ENCODE assay signal across 8 mouse cellular contexts in genomic region chr8:71633164-71633563, GRCm38 (mm10). TPM values are rescaled to one million over a fixed set of nuclear protein-coding genes. Genes with fewer than 3 reads are reported as not detected.
DNase-seq lines count a peak whose midpoint lies in the region; ATAC-seq and TF ChIP-seq lines count a peak whose summit lies in the region.

No protein-coding gene starts in this region.

- no peak overlapping the region for H3K27ac ChIP-seq in forebrain, postnatal 0 days (ENCODE audit: low read depth, low read length)
- no peak overlapping the region for H3K27ac ChIP-seq in forebrain, embryonic 15.5 days (replicated peaks)
- no peak overlapping the region for H3K27ac ChIP-seq in embryonic facial prominence, embryonic 15.5 days (replicated peaks)
- no peak overlapping the region for H3K27ac ChIP-seq in kidney, embryonic 16.5 days (ENCODE audit: low read length)

- no peak for DNase-seq in forebrain, postnatal 0 days
- DNase-seq in G1E (ENCODE audit: low spot score), result peak; percentile 50
- DNase-seq in lung, postnatal 36 days, result peak; percentile 72
- DNase-seq in thymus, postnatal 14 days, result peak; percentile 90
- DNase-seq in right cerebral cortex, postnatal 4 days, result no peak

- peaks cover 40% of the 10 kb centered on the region for H3K36me3 ChIP-seq in forebrain, postnatal 0 days (ENCODE audit: insufficient read depth)
- peaks cover 8% of the 10 kb centered on the region for H3K36me3 ChIP-seq in forebrain, embryonic 15.5 days
- H3K36me3 ChIP-seq in G1E (replicated peaks), result peaks cover 10% of the 10 kb centered on the region
- no peaks in the 10 kb centered on the region for H3K36me3 ChIP-seq in embryonic facial prominence, embryonic 15.5 days
- H3K36me3 ChIP-seq in kidney, embryonic 16.5 days (ENCODE audit: insufficient read depth, low read length), result no peaks in the 10 kb centered on the region

- WGBS in forebrain, postnatal 0 days, result 16% methylated on average over 18 of the region's 22 CpGs
- 9% methylated on average over 19 of the region's 22 CpGs for WGBS in forebrain, embryonic 15.5 days
- WGBS in embryonic facial prominence, embryonic 15.5 days, result 7% methylated on average over 10 of the region's 22 CpGs
- WGBS in kidney, embryonic 16.5 days, result 15% methylated on average over 18 of the region's 22 CpGs

- H3K4me2 ChIP-seq in forebrain, postnatal 0 days (ENCODE audit: low read depth), result no peak overlapping the region
- H3K4me2 ChIP-seq in forebrain, embryonic 15.5 days (replicated peaks), result no peak overlapping the region
- H3K4me2 ChIP-seq in embryonic facial prominence, embryonic 15.5 days (replicated peaks), result peak overlapping the region; percentile 47
- H3K4me2 ChIP-seq in kidney, embryonic 16.5 days (replicated peaks; ENCODE audit: low read depth, low read length), result peak overlapping the region; percentile 25; the same call in 1 of the 2 replicates

- no peak overlapping the region for H3K9ac ChIP-seq in forebrain, postnatal 0 days
- no peak overlapping the region for H3K9ac ChIP-seq in forebrain, embryonic 15.5 days (replicated peaks)
- no peak overlapping the region for H3K9ac ChIP-seq in embryonic facial prominence, embryonic 15.5 days
- H3K9ac ChIP-seq in kidney, embryonic 16.5 days (replicated peaks; ENCODE audit: low read length), result no peak overlapping the region; the same call in 1 of the 2 replicates

- no peak for ATAC-seq in forebrain, postnatal 0 days
- no peak for ATAC-seq in forebrain, embryonic 15.5 days (replicated peaks)
- no peak for ATAC-seq in G1E (ENCODE audit: extremely low read depth, insufficient number of reproducible peaks, low FRiP score, poor library complexity, severe bottlenecking)
- no peak for ATAC-seq in embryonic facial prominence, embryonic 15.5 days (ENCODE audit: insufficient number of reproducible peaks, low FRiP score, low TSS enrichment, low read depth)
- ATAC-seq in kidney, embryonic 16.5 days (ENCODE audit: low FRiP score, low TSS enrichment), result no peak

- no peak overlapping the region for H3K4me3 ChIP-seq in forebrain, postnatal 0 days (ENCODE audit: low read depth, low read length)
- no peak overlapping the region for H3K4me3 ChIP-seq in forebrain, embryonic 15.5 days
- H3K4me3 ChIP-seq in G1E (ENCODE audit: low read depth, low read length), result no peak overlapping the region
- H3K4me3 ChIP-seq in embryonic facial prominence, embryonic 15.5 days (replicated peaks), result 0 out of 2 replicates have a peak overlapping the region, but pooled peaks have one; percentile 17
- H3K4me3 ChIP-seq in kidney, embryonic 16.5 days (ENCODE audit: low read length), result no peak overlapping the region

- TF ChIP-seq CTCF in forebrain, postnatal 0 days (IDR thresholded peaks at IDR 0.05; ENCODE audit: low read depth), result peak; percentile 46
- no peak for TF ChIP-seq CTCF in G1E (IDR thresholded peaks at IDR 0.05; ENCODE audit: low read depth, low read length)

- H3K27me3 ChIP-seq in forebrain, postnatal 0 days (ENCODE audit: insufficient read depth, low read length), result no peaks in the 10 kb centered on the region
- peaks cover 17% of the 10 kb centered on the region for H3K27me3 ChIP-seq in forebrain, embryonic 15.5 days
- H3K27me3 ChIP-seq in G1E (ENCODE audit: insufficient read depth, low read length), result peaks cover 71% of the 10 kb centered on the region
- H3K27me3 ChIP-seq in embryonic facial prominence, embryonic 15.5 days, result peaks cover 20% of the 10 kb centered on the region
- peaks cover 20% of the 10 kb centered on the region for H3K27me3 ChIP-seq in kidney, embryonic 16.5 days (ENCODE audit: insufficient read depth, low read length)

- H3K9me3 ChIP-seq in forebrain, postnatal 0 days (ENCODE audit: low read length), result no peaks in the 10 kb centered on the region
- H3K9me3 ChIP-seq in forebrain, embryonic 15.5 days, result no peaks in the 10 kb centered on the region
- peaks cover 13% of the 10 kb centered on the region for H3K9me3 ChIP-seq in G1E (replicated peaks)
- H3K9me3 ChIP-seq in embryonic facial prominence, embryonic 15.5 days (replicated peaks), result no peaks in the 10 kb centered on the region
- H3K9me3 ChIP-seq in kidney, embryonic 16.5 days (ENCODE audit: low read length), result peaks cover 10% of the 10 kb centered on the region

- H3K4me1 ChIP-seq in forebrain, postnatal 0 days (ENCODE audit: insufficient read depth), result peaks cover 9% of the 10 kb centered on the region
- peaks cover 27% of the 10 kb centered on the region for H3K4me1 ChIP-seq in forebrain, embryonic 15.5 days
- peaks cover 46% of the 10 kb centered on the region for H3K4me1 ChIP-seq in G1E (ENCODE audit: insufficient read depth, low read depth, low read length)
- peaks cover 32% of the 10 kb centered on the region for H3K4me1 ChIP-seq in embryonic facial prominence, embryonic 15.5 days
- H3K4me1 ChIP-seq in kidney, embryonic 16.5 days (ENCODE audit: insufficient read depth, low read length), result peaks cover 28% of the 10 kb centered on the region

RNA-seq across cellular contexts. Expression of gene Colgalt1, which starts 22.4 kb away (rescaled TPM):
- 84.3 and 85.6 TPM in 2 replicates for total RNA-seq in forebrain, postnatal 0 days (2014; rRNA removed)
- polyA plus RNA-seq in forebrain, postnatal 0 days (2015; fragmentation: Nextera tagmentation; extraction: Ambion mirVana), result 58.4 and 59.6 TPM in 2 replicates
- polyA plus RNA-seq in forebrain, embryonic 15.5 days (2015; fragmentation: Nextera tagmentation; extraction: Ambion mirVana), result 54.3 and 56.2 TPM in 2 replicates
- total RNA-seq in G1E (2014; fragmentation: Nextera tagmentation) (35.7 and 38.7 TPM in 2 replicates), G1E (2017) (30.5 and 42.4 TPM in 2 replicates)
- polyA plus RNA-seq in G1E (2012), result 37.6 and 42.6 TPM in 2 replicates
- 94.6 and 98.9 TPM in 2 replicates for polyA plus RNA-seq in embryonic facial prominence, embryonic 15.5 days (2015; fragmentation: Nextera tagmentation; extraction: Ambion mirVana)
- polyA plus RNA-seq in kidney, embryonic 16.5 days (2015; fragmentation: Nextera tagmentation; extraction: Ambion mirVana), result 77.6 and 78.5 TPM in 2 replicates

RNA-seq across cellular contexts. Expression of gene Fam129c, which starts 35.7 kb away (rescaled TPM):
- 3.4 and 11.1 TPM in 2 replicates for total RNA-seq in forebrain, postnatal 0 days (2014; rRNA removed)
- polyA plus RNA-seq in forebrain, postnatal 0 days (2015; fragmentation: Nextera tagmentation; extraction: Ambion mirVana), result 2.0 and 2.8 TPM in 2 replicates
- polyA plus RNA-seq in forebrain, embryonic 15.5 days (2015; fragmentation: Nextera tagmentation; extraction: Ambion mirVana), result 4.9 and 5.5 TPM in 2 replicates
- total RNA-seq in G1E (2014; fragmentation: Nextera tagmentation) (8.3 and 11.4 TPM in 2 replicates), G1E (2017) (6.6 and 7.0 TPM in 2 replicates)
- polyA plus RNA-seq in G1E (2012), result 8.1 and 10.4 TPM in 2 replicates
- polyA plus RNA-seq in embryonic facial prominence, embryonic 15.5 days (2015; fragmentation: Nextera tagmentation; extraction: Ambion mirVana), result 3.1 and 4.7 TPM in 2 replicates
- 4.6 and 5.3 TPM in 2 replicates for polyA plus RNA-seq in kidney, embryonic 16.5 days (2015; fragmentation: Nextera tagmentation; extraction: Ambion mirVana)

RNA-seq across cellular contexts. Expression of gene Unc13a, which starts 38.4 kb away (rescaled TPM):
- total RNA-seq in forebrain, postnatal 0 days (2014; rRNA removed), result 84.8 and 89.2 TPM in 2 replicates
- 14.2 and 18.8 TPM in 2 replicates for polyA plus RNA-seq in forebrain, postnatal 0 days (2015; fragmentation: Nextera tagmentation; extraction: Ambion mirVana)
- polyA plus RNA-seq in forebrain, embryonic 15.5 days (2015; fragmentation: Nextera tagmentation; extraction: Ambion mirVana), result 23.3 and 23.6 TPM in 2 replicates
- total RNA-seq in G1E (2014; fragmentation: Nextera tagmentation) (6.5 and 7.3 TPM in 2 replicates), G1E (2017) (4.1 and 5.2 TPM in 2 replicates)
- 3.7 and 4.6 TPM in 2 replicates for polyA plus RNA-seq in G1E (2012)
- polyA plus RNA-seq in embryonic facial prominence, embryonic 15.5 days (2015; fragmentation: Nextera tagmentation; extraction: Ambion mirVana), result 1.2 and 2.0 TPM in 2 replicates
- 0.55 and 0.94 TPM in 2 replicates for polyA plus RNA-seq in kidney, embryonic 16.5 days (2015; fragmentation: Nextera tagmentation; extraction: Ambion mirVana)

RNA-seq across cellular contexts. Expression of gene Pgls, which starts 41.2 kb away (rescaled TPM):
- total RNA-seq in forebrain, postnatal 0 days (2014; rRNA removed), result 248 and 264 TPM in 2 replicates
- polyA plus RNA-seq in forebrain, postnatal 0 days (2015; fragmentation: Nextera tagmentation; extraction: Ambion mirVana), result 262 and 318 TPM in 2 replicates
- 191 TPM in 2 replicates for polyA plus RNA-seq in forebrain, embryonic 15.5 days (2015; fragmentation: Nextera tagmentation; extraction: Ambion mirVana)
- total RNA-seq in G1E (2014; fragmentation: Nextera tagmentation) (39.7 and 47.5 TPM in 2 replicates), G1E (2017) (87.2 and 140 TPM in 2 replicates)
- 331 and 360 TPM in 2 replicates for polyA plus RNA-seq in G1E (2012)
- 220 and 229 TPM in 2 replicates for polyA plus RNA-seq in embryonic facial prominence, embryonic 15.5 days (2015; fragmentation: Nextera tagmentation; extraction: Ambion mirVana)
- polyA plus RNA-seq in kidney, embryonic 16.5 days (2015; fragmentation: Nextera tagmentation; extraction: Ambion mirVana), result 244 and 252 TPM in 2 replicates

RNA-seq across cellular contexts. Expression of gene Jak3, which starts 42.9 kb away (rescaled TPM):
- total RNA-seq in forebrain, postnatal 0 days (2014; rRNA removed), result 5.2 and 7.3 TPM in 2 replicates
- 2.8 and 4.4 TPM in 2 replicates for polyA plus RNA-seq in forebrain, postnatal 0 days (2015; fragmentation: Nextera tagmentation; extraction: Ambion mirVana)
- 2.9 and 3.3 TPM in 2 replicates for polyA plus RNA-seq in forebrain, embryonic 15.5 days (2015; fragmentation: Nextera tagmentation; extraction: Ambion mirVana)
- 29.8 and 32.0 TPM in 2 replicates for total RNA-seq in G1E (2014; fragmentation: Nextera tagmentation)
- total RNA-seq in G1E (2017), result 15.7 and 15.9 TPM in 2 replicates
- 68.8 and 73.6 TPM in 2 replicates for polyA plus RNA-seq in G1E (2012)
- 5.3 and 6.3 TPM in 2 replicates for polyA plus RNA-seq in embryonic facial prominence, embryonic 15.5 days (2015; fragmentation: Nextera tagmentation; extraction: Ambion mirVana)
- polyA plus RNA-seq in kidney, embryonic 16.5 days (2015; fragmentation: Nextera tagmentation; extraction: Ambion mirVana), result 6.6 and 7.5 TPM in 2 replicates

Comparison
In these comparisons a context has a peak if more than half of its experiments do, and no peak if none do; other contexts are left out.
1. DNase-seq: peak in G1E (single experiment), lung, postnatal 36 days (single experiment) and thymus, postnatal 14 days (single experiment); none in forebrain, postnatal 0 days (single experiment) and right cerebral cortex, postnatal 4 days (single experiment).
2. H3K4me2 ChIP-seq: peak in embryonic facial prominence, embryonic 15.5 days (single experiment) and kidney, embryonic 16.5 days (single experiment); none in forebrain, postnatal 0 days (single experiment) and forebrain, embryonic 15.5 days (single experiment).